Mouse (Mus musculus) retina, embryonic 14.5 days (tissue): Measurements from ENCODE around the gene Tfec.

ENCODE experiments used
- DNase-seq: peaks from one replicate; pipeline ENCODE4 v3.0.0-alpha.2; 2015; ENCODE audit warnings: low spot score

The Tfec gene

GRCm38 (mm10) chr6:16794036-16794435 lies 104.2 kb downstream of the Tfec start:
- no peak for DNase-seq

GRCm38 (mm10) chr6:16785166-16785565 lies 113.1 kb downstream of the Tfec start:
- no peak for DNase-seq
